Mouse (Mus musculus): ENCODE results near the gene Slc35e3.

DNA sequence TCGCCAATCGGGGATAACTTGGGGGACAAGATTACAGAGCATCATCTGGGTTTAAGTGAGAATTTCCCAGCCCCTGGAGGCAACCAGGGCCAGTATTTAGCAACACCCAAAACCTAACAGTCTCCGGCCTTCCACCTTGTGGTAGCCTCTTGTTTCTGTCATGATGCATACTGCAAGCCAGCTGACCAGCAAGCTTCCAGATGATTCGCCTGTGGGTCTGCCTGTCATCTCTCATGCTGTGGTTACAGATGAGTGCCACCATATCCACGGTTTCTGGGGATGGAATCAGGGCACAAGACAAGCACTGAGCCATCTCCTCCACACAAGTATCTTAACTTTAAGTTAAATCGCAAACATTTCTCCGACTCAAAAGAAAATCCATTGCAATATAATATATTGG is 58.6 kb downstream of the Slc35e3 start:
- TF ChIP-seq CTCF (IDR thresholded peaks at IDR 0.05; ENCODE audit: low read depth) (no peak), EP300 (IDR thresholded peaks at IDR 0.05; ENCODE audit: low read depth) (no peak)
